Mouse (Mus musculus): Measurements from ENCODE around the gene Col19a1.

Gene Col19a1

GRCm38 (mm10) chr1:24229552-24229951 lies 357.7 kb downstream of the Col19a1 start:
- no peak for DNase-seq (ENCODE audit: low spot score)

- no peak for DNase-seq (ENCODE audit: low spot score)
Measured at GRCm38 (mm10) chr1:24226941-24227711, 360.1 kb downstream of the Col19a1 start.

GRCm38 (mm10) chr1:24225825-24226526 lies 361.3 kb downstream of the Col19a1 start:
- no peak for DNase-seq (ENCODE audit: low spot score)

- no peak for DNase-seq (ENCODE audit: low spot score)
Measured at GRCm38 (mm10) chr1:24222981-24223612, 364.2 kb downstream of the Col19a1 start.

- DNase-seq (ENCODE audit: low spot score): no peak
Measured at GRCm38 (mm10) chr1:24222231-24222630, 365.0 kb downstream of the Col19a1 start.

- DNase-seq (ENCODE audit: low spot score): no peak
Measured at GRCm38 (mm10) chr1:24219041-24219440, 368.2 kb downstream of the Col19a1 start.

Data from retina, embryonic 14.5 days (tissue).